Mouse (Mus musculus): ENCODE measurements around the gene Tmem163. TPM values are rescaled to one million over a fixed set of nuclear protein-coding genes. Genes with fewer than 3 reads are reported as not detected.

The Tmem163 gene
- total and polyA plus RNA-seq, 3 experiments: 4.5 to 10.0 (median 8.1) TPM

DNA sequence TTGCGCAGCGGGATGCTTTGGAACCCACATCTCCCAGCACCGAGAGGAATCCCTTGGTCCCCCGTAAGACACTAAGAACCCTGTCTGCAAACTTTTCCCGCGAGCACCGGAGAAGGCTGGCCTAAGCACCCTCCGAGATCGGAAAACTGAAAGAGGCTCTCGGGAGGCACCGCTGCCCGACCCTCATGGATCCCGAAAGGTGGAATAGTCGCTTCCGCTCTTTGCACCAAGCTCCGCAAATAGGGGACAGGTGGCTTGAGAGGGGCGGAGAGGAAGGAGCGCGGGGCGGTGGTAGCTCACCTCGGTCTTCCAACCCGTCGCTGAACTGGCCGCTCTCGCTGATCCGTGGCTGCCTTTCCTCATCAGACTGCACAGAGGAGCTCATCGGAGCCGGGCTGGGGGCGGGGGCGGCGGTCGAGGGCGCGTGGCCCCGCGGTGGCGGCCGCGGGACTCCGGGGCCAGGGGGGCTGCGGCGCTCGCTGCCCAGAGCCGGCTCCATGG lies 2.2 kb downstream of the Tmem163 start:
- TF ChIP-seq ZKSCAN1 (IDR thresholded peaks at IDR 0.05; ENCODE audit: borderline replicate concordance, low read depth, low read length) (no peak), ZMIZ1 (IDR thresholded peaks at IDR 0.05; ENCODE audit: low read depth, low read length) (no peak), KAT2A (IDR thresholded peaks at IDR 0.05; ENCODE audit: insufficient replicate concordance, low read length) (no peak), MAX (IDR thresholded peaks at IDR 0.05; ENCODE audit: low read length) (0 out of 2 replicates have a peak, but pooled peaks have one; percentile 2), MAZ (IDR thresholded peaks at IDR 0.05; ENCODE audit: low read depth, low read length) (no peak), MXI1 (IDR thresholded peaks at IDR 0.05; ENCODE audit: low read depth, low read length) (peak; percentile 2; the same call in 1 of the 2 replicates)
- DNase-seq (ENCODE audit: extremely low read depth): peak; percentile 33
- H3K9me3 ChIP-seq (replicated peaks; ENCODE audit: low read length): peaks cover 3% of the 10 kb centered on the region
- H3K4me3 ChIP-seq (replicated peaks in 1 of 3; ENCODE audit: low read depth in 2 of 3, low read length in 2 of 3, poor library complexity in 1 of 3): peak overlapping the region; percentile 73 to 80 (median 77)
- peaks cover 5% of the 10 kb centered on the region for H3K27me3 ChIP-seq (replicated peaks)
- peaks cover 0 to 4% of the 10 kb centered on the region in 2 experiments for H3K36me3 ChIP-seq (replicated peaks in 1 of 2; ENCODE audit: control insufficient read depth in 1 of 2, insufficient read depth in 1 of 2, low read length in 1 of 2)
- H3K79me2 ChIP-seq (replicated peaks; ENCODE audit: control insufficient read depth, extremely low read depth, insufficient read depth, poor library complexity, severe bottlenecking): no peaks in the 10 kb centered on the region; the same call in 1 of the 2 replicates
- peak overlapping the region; percentile 54 for H3K9ac ChIP-seq (ENCODE audit: insufficient read depth, low read depth)
- no peak overlapping the region for H3K27ac ChIP-seq (ENCODE audit: insufficient read depth, low read depth)
- dilution Hi-C loops (cut with MboI; ENCODE audit: extremely low pct_ligation_motif_present, extremely low pct_unique_long_range_greater_than_20kb, low sequenced_read_pairs) (no loop called here), in situ Hi-C loops (cut with MboI; ENCODE audit: low pct_ligation_motif_present, low pct_unique_long_range_greater_than_20kb, low sequenced_read_pairs) (loop anchor here (5.0 to 25.0 kb wide), 2 partner anchors 175 to 465 kb away; partner anchors contain the start of gene Mgat5)
- H3K4me1 ChIP-seq (ENCODE audit: control insufficient read depth in 1 of 2, insufficient read depth in 2 of 2): peaks cover 10 to 51% of the 10 kb centered on the region in 2 experiments
- peak overlapping the region; percentile 69 for H3K4me2 ChIP-seq (ENCODE audit: insufficient read depth, low read depth, poor library complexity, severe bottlenecking)

GRCm38 (mm10) chr1:127676516-127677099 lies 2.7 kb downstream of the Tmem163 start:
- peaks cover 5% of the 10 kb centered on the region for H3K27me3 ChIP-seq (replicated peaks)
- peaks cover 3% of the 10 kb centered on the region for H3K9me3 ChIP-seq (replicated peaks; ENCODE audit: low read length)
- H3K79me2 ChIP-seq (replicated peaks; ENCODE audit: control insufficient read depth, extremely low read depth, insufficient read depth, poor library complexity, severe bottlenecking): no peaks in the 10 kb centered on the region; the same call in 1 of the 2 replicates
- no peak for DNase-seq (ENCODE audit: extremely low read depth)
- dilution Hi-C loops (cut with MboI; ENCODE audit: extremely low pct_ligation_motif_present, extremely low pct_unique_long_range_greater_than_20kb, low sequenced_read_pairs): no loop called here
- H3K4me2 ChIP-seq (ENCODE audit: insufficient read depth, low read depth, poor library complexity, severe bottlenecking): peak overlapping the region; percentile 69
- H3K4me1 ChIP-seq (ENCODE audit: control insufficient read depth in 1 of 2, insufficient read depth in 2 of 2): peaks cover 10 to 56% of the 10 kb centered on the region in 2 experiments
- peak overlapping the region; percentile 54; the same call in 1 of the 2 replicates for H3K9ac ChIP-seq (ENCODE audit: insufficient read depth, low read depth)
- peak overlapping the region; percentile 73 to 80 (median 77) for H3K4me3 ChIP-seq (replicated peaks in 1 of 3; ENCODE audit: low read depth in 2 of 3, low read length in 2 of 3, poor library complexity in 1 of 3)
- no peak overlapping the region for H3K27ac ChIP-seq (ENCODE audit: insufficient read depth, low read depth)
- in situ Hi-C loops (cut with MboI; ENCODE audit: low pct_ligation_motif_present, low pct_unique_long_range_greater_than_20kb, low sequenced_read_pairs): loop anchor here (5.0 to 25.0 kb wide), 2 partner anchors 174 to 464 kb away; partner anchors contain the start of gene Mgat5
- TF ChIP-seq ZKSCAN1 (IDR thresholded peaks at IDR 0.05; ENCODE audit: borderline replicate concordance, low read depth, low read length): no peak
- no peak for TF ChIP-seq ETS1 (conservative IDR thresholded peaks at IDR 0.05; ENCODE audit: low read depth, low read length)
- no peak for TF ChIP-seq ELF1 (IDR thresholded peaks at IDR 0.05; ENCODE audit: low read depth, low read length)
- no peak for TF ChIP-seq TBP (conservative IDR thresholded peaks at IDR 0.05; ENCODE audit: low read depth, low read length)
- no peak for TF ChIP-seq HCFC1 (IDR thresholded peaks at IDR 0.05; ENCODE audit: low read depth, low read length)
- no peak for TF ChIP-seq CHD2 (IDR thresholded peaks at IDR 0.05; ENCODE audit: low read length)
- TF ChIP-seq KAT2A (IDR thresholded peaks at IDR 0.05; ENCODE audit: insufficient replicate concordance, low read length): no peak
- no peak for TF ChIP-seq JUND (conservative IDR thresholded peaks at IDR 0.05; ENCODE audit: low read depth, low read length)
- TF ChIP-seq PAX5 (IDR thresholded peaks at IDR 0.05; ENCODE audit: low read length): no peak
- no peak for TF ChIP-seq GABPA (IDR thresholded peaks at IDR 0.05; ENCODE audit: insufficient replicate concordance, low read depth, low read length)
- no peak for TF ChIP-seq USF1 (IDR thresholded peaks at IDR 0.05; ENCODE audit: low read depth, low read length)
- TF ChIP-seq POLR2A (IDR thresholded peaks at IDR 0.05; ENCODE audit: low read depth, low read length): no peak
- H3K36me3 ChIP-seq (replicated peaks in 1 of 2; ENCODE audit: control insufficient read depth in 1 of 2, insufficient read depth in 1 of 2, low read length in 1 of 2): peaks cover 0 to 10% of the 10 kb centered on the region in 2 experiments
